Mouse (Mus musculus) neural tube, embryonic 14.5 days (tissue): ENCODE measurements around the gene Sec31a. TPM values are rescaled to one million over a fixed set of nuclear protein-coding genes. Genes with fewer than 3 reads are reported as not detected.
A peak's percentile ranks its signal among the peaks of the same experiment; 100 is the strongest.
"Not testable (repeated sequence)": the region's sequence is repeated elsewhere in the genome, so short reads cannot be mapped to it uniquely, and the experiment has no call there.

Experiments used
- ATAC-seq: fragments of 200-750 bp; cut with Nextera tagmentation; 2 replicates; pipeline ENCODE4 v1.8.0; 2017; ENCODE audit warnings: low read depth, mild to moderate bottlenecking, moderate TSS enrichment, moderate library complexity
- H3K27ac ChIP-seq: fragments of 300-500 bp; sonication (generic); 2 replicates; pipeline ENCODE4 v1.5.1; 2014; ENCODE audit warnings: low read depth, mild to moderate bottlenecking, control low read depth, low read length, moderate library complexity, mixed read lengths
- H3K27me3 ChIP-seq: fragments of 300-500 bp; sonication (generic); 2 replicates; pipeline ENCODE4 v1.6.1; 2014; ENCODE audit warnings: low read length; ENCODE audit not compliant: control insufficient read depth, insufficient read depth
- H3K36me3 ChIP-seq: fragments of 300-500 bp; sonication (generic); 2 replicates; pipeline ENCODE4 v1.6.1; 2014; ENCODE audit warnings: low read length, mixed read lengths; ENCODE audit not compliant: control insufficient read depth, insufficient read depth
- H3K4me1 ChIP-seq: fragments of 300-500 bp; sonication (generic); 2 replicates; pipeline ENCODE4 v1.6.1; 2014; ENCODE audit warnings: low read length; ENCODE audit not compliant: control insufficient read depth, insufficient read depth
- H3K4me2 ChIP-seq: fragments of 300-500 bp; sonication (generic); 2 replicates; pipeline ENCODE4 v1.6.1; 2014; ENCODE audit warnings: mild to moderate bottlenecking, low read depth, low read length, control low read depth
- H3K4me3 ChIP-seq: fragments of 300-500 bp; sonication (generic); 2 replicates; pipeline ENCODE4 v1.5.1; 2014; ENCODE audit warnings: low read depth, low read length, control low read depth, mixed read lengths
- H3K9ac ChIP-seq: fragments of 300-500 bp; sonication (generic); replicated peaks from 2 replicates; pipeline ENCODE4 v1.6.1; 2014; ENCODE audit warnings: low read depth, mild to moderate bottlenecking, control low read depth, low read length, mixed read lengths
- H3K9me3 ChIP-seq: fragments of 300-500 bp; sonication (generic); 2 replicates; pipeline ENCODE4 v1.6.1; 2016; ENCODE audit warnings: low read length; ENCODE audit not compliant: control insufficient read depth
- WGBS: fragments of 180-500 bp; shearing (Covaris S2); extraction: QIAGEN DNeasy Blood & Tissue Kit; methylation state at CpG from one replicate; pipeline ENCODE4 v1.1.7; 2014; 5-methylcytosine and 5-hydroxymethylcytosine counted together
- polyA plus RNA-seq: library from polyadenylated mRNA; unstranded; fragments of >200 nt; fragmentation: Nextera tagmentation; extraction: Ambion mirVana; gene quantifications from 2 replicates; pipeline ENCODE4 v1.2.1, GENCODE M21; 2014

Sec31a gene
- polyA plus RNA-seq, 1 experiment from 2014 or later: 90.2 TPM

DNA sequence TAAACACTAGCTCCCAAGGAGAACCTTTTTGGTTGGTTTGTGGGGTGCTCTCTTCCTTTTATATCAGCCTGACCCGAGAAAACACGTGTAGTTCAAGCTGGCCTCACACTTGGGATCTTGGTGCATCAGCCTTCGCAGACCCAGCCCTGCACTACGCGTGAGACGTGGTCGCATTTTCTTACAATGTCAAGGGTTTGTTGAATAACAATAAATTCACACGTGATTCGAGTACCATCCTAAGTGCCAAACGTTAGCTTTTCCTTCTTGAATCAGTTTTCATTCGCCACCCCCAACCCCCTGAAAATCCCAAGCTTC lies 14.0 kb upstream of the Sec31a start:
- Histone ChIP-seq H3K9ac (peak overlapping the region; percentile 91), H3K27me3 (no peaks in the 10 kb centered on the region), H3K4me2 (peak overlapping the region; percentile 62), H3K9me3 (no peaks in the 10 kb centered on the region), H3K4me3 (peak overlapping the region; percentile 85), H3K4me1 (peaks cover 25% of the 10 kb centered on the region), H3K36me3 (peaks cover 13% of the 10 kb centered on the region; the same call in 1 of the 2 replicates), H3K27ac (peak overlapping the region; percentile 80)
- peak; percentile 4; the same call in 1 of the 2 replicates for ATAC-seq
- 6% methylated on average over 11 of the region's 11 CpGs for WGBS

DNA sequence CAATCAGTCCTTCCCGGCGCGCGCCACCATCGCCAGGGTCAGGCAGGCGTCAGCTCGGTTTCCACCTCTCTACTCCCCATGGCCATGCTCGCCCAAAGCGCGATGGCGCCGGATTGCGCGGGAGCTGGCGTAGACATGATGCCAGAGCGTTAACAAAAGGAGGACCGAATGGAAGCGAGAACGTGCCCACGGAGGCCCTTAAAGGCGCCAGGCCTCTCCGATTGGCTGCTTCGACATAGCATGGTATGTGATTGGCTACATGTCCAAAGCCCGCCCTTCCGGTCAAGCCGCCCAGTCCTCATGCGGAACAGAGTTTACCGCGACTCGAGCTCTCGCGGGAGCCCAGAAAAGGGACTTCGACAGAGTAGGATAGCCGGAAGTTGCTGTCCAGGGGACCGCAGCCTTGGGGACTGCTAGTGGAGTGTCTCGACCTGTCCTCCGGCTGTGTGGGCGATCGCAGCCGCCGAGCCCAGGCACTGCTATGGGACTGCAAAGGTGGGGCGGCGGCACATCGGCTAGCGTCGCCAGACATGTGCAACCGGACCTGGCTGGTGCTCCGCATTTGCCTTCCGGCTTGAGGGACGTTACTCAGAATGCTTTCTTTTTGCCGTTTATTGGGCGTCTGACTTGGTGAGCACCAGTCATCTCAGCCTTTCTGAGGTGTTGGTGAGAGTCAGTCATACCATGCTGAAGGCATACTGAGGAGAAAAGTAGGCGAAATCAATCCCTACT lies 13.5 kb upstream of the Sec31a start:
- no peaks in the 10 kb centered on the region for H3K9me3 ChIP-seq
- 0% methylated on average over 53 of the region's 53 CpGs for WGBS
- H3K36me3 ChIP-seq: peaks cover 15% of the 10 kb centered on the region
- H3K9ac ChIP-seq: peak overlapping the region; percentile 91
- H3K4me3 ChIP-seq: peak overlapping the region; percentile 85
- peaks cover 29% of the 10 kb centered on the region for H3K4me1 ChIP-seq
- H3K27me3 ChIP-seq: no peaks in the 10 kb centered on the region
- peak overlapping the region; percentile 62 for H3K4me2 ChIP-seq
- H3K27ac ChIP-seq: peak overlapping the region; percentile 86
- ATAC-seq: peak; percentile 99

DNA sequence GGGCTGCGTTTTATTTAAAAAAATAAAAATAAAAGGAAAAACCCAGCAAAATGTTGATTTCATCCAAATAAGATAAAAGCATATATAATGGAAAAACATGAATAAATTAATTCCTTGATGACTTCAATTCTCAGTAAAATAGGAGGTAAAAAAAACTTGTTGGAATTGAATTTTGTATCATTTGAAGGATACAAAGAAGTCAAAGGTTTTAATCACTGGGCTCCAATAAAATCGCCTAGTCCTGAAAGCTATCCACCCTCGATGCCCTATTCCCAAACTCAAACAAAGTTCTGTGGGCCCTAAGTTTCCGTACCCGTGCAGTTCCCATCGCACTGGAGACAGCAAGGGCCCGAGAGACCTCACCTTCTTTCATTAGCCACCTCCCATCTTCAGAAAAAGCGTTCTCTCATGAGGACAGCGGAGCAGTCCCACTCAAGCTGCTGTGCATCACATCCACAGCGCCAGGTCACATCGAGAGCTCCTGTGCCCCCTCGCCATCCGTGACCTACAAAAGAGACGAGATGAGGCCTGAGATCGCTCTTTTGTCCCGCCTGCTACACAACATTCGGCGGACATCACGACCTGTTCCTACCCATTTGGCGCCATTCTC lies 12.8 kb upstream of the Sec31a start:
- Histone ChIP-seq H3K4me3 (peak overlapping the region; percentile 85), H3K9ac (peak overlapping the region; percentile 91), H3K4me1 (peaks cover 33% of the 10 kb centered on the region), H3K27ac (peak overlapping the region; percentile 86), H3K27me3 (no peaks in the 10 kb centered on the region), H3K9me3 (no peaks in the 10 kb centered on the region), H3K4me2 (peak overlapping the region; percentile 62), H3K36me3 (peaks cover 21% of the 10 kb centered on the region)
- ATAC-seq: peak; percentile 60
- WGBS: under 1% methylated on average over 20 of the region's 20 CpGs

DNA sequence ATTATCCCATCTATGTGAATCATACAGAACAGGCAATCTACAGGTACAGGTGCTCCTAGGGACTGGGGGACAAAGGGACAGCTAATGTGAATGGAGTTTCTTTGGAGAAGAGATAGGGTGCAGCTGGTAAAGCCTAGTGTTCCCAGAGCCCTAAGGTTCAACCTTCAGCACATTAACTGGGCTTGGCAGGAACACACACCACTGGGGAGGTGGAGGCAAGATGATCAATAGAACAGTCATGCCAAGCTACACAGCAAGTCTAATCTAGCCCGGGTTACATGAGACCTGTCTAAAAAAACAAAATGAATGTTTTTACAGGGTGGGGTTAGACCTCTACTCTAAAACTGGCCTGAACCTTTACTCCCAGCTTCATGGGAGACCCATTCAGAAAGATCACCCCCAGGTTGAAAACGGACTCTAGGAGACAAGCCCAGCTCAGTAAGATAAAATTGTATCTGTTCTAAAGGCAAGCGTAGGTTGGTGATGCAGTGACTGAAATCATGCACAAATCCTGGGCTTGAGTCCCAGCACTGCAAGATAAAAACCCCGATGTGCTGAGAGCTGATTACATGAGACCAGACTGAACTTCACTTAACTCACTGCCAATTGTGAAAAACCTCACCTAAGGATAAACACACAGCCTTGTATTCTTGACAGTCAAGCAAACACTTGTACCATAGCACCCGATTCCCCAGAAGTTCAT lies 12.1 kb upstream of the Sec31a start:
- Histone ChIP-seq H3K9ac (peak overlapping the region; percentile 91), H3K9me3 (no peaks in the 10 kb centered on the region), H3K4me1 (peaks cover 33% of the 10 kb centered on the region), H3K27me3 (no peaks in the 10 kb centered on the region), H3K4me3 (peak overlapping the region; percentile 85), H3K4me2 (peak overlapping the region; percentile 62), H3K36me3 (peaks cover 23% of the 10 kb centered on the region), H3K27ac (no peak overlapping the region)
- ATAC-seq: no peak
- WGBS: 14% methylated on average over 5 of the region's 5 CpGs

DNA sequence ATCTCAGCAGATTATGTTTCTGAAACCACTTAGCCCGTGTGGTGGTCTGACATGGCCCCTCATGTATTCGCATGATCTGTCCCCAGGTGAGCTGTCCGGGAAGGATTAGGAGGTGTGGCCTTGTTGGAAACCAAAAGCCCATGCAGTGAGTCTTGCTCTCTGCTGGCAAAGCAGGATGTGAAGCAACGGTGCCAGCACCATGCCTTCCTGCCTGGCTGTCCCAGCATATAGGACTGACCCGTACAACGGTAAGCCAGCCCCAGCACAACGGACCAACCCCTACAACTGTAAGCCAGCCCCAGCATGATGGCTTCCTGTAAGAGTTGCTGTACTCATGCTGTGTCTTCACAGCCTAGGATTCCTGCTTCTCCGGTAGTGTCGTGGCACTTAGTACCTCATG lies 11.2 kb upstream of the Sec31a start:
- Histone ChIP-seq H3K4me1 (peaks cover 33% of the 10 kb centered on the region), H3K27ac (no peak overlapping the region)
- no peak for ATAC-seq

DNA sequence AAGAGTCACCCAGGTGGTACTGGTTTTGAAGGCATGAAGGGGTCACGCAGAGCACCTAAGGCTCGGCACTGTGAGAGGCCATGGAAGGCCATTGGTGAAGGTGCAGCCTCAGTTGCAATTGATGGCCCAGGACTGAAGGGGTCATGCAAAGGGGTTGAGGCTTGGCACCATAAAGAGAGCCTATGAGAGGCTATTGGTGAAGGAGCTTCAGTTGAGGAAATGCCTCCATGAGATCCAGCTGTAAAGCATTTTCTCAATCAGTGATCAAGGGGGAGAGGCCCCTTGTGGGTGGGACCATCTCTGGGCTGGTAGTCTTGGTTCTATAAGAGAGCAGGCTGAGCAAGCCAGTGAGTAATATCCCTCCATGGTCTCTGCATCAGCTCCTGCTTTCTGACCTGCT lies 9.8 kb upstream of the Sec31a start:
- Histone ChIP-seq H3K36me3 (peaks cover 44% of the 10 kb centered on the region), H3K4me1 (peaks cover 33% of the 10 kb centered on the region)
- H3K4me2 ChIP-seq, H3K4me3 ChIP-seq, H3K9ac ChIP-seq, H3K9me3 ChIP-seq, H3K27me3 ChIP-seq, H3K27ac ChIP-seq, ATAC-seq: not testable (repeated sequence)
- WGBS: 83% methylated on average over 2 of the region's 2 CpGs

More for the DNA sequence above, 11.2 kb upstream of the Sec31a start:
- WGBS: 60% methylated on average over 9 of the region's 9 CpGs
- Histone ChIP-seq H3K36me3 (peaks cover 32% of the 10 kb centered on the region), H3K4me3 (peak overlapping the region; percentile 85), H3K4me2 (peak overlapping the region; percentile 62), H3K9ac (peak overlapping the region; percentile 91), H3K9me3 (no peaks in the 10 kb centered on the region), H3K27me3 (no peaks in the 10 kb centered on the region)

DNA sequence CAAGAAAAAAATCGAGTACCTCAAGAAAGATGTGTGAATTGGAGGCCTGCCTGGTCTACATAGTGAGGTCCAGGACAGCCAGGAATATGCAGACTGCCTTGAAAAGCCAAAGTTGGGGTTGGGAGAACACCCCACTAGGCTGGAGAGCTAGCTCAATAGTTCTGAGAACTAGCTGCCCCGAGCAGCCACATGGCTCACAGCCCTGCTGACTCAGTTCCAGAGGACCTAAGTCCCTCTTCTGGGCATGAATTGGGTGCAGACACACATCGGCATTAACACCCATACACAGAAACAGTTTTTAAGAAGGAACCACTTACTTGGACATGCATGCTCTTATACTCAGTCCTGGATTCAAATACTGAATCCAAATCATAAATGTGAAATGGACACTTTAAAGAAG lies 8.2 kb upstream of the Sec31a start:
- Histone ChIP-seq H3K4me1 (peaks cover 27% of the 10 kb centered on the region), H3K9me3 (no peaks in the 10 kb centered on the region), H3K4me3 (no peak overlapping the region), H3K27ac (no peak overlapping the region), H3K27me3 (no peaks in the 10 kb centered on the region), H3K36me3 (peaks cover 59% of the 10 kb centered on the region), H3K9ac (no peak overlapping the region), H3K4me2 (no peak overlapping the region)
- ATAC-seq: no peak
- 84% methylated on average over 3 of the region's 3 CpGs for WGBS

DNA sequence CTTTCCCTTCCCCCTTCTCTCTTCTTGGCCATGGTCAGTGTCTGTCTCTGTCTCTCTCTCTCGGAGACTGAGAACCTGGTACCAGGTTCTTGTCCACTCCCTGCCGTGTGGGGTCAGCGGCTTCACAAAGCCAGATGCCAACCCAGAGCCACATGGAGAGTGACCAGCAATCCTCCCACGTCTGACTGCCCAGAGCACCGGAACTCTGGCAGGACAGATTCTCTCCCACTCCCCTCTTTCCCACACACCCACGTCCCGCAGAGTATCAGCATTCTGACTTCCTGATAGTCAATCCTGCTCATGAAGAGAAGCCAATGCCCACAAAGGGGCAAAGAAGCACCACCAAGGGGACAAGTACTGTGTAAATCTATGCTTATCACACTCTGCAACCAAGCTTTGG lies 7.6 kb upstream of the Sec31a start:
- Histone ChIP-seq H3K4me2 (no peak overlapping the region), H3K36me3 (peaks cover 65% of the 10 kb centered on the region), H3K27me3 (no peaks in the 10 kb centered on the region), H3K9me3 (no peaks in the 10 kb centered on the region), H3K9ac (no peak overlapping the region), H3K27ac (no peak overlapping the region), H3K4me1 (peaks cover 27% of the 10 kb centered on the region), H3K4me3 (no peak overlapping the region)
- 83% methylated on average over 7 of the region's 7 CpGs for WGBS
- no peak for ATAC-seq

DNA sequence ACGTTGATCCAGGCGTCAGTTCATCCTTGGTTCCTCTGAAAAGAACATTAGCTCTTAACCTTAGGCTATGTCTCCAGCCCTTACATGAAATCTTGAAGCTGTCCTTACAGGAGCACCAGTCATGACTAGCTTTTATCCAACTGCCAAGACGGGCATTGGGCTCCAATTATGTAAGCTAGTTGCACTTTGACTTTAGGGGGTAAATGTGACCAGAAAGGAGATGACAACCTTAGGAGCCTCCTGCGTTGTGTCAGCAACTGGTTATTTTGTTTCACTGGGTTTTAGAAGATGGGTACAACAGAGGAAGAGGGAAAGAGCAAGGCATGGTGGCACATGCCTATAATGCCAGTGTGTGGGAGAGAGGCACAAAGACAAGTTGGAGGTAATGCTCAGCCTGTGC lies 2.8 kb upstream of the Sec31a start:
- H3K27ac ChIP-seq: no peak overlapping the region
- H3K9me3 ChIP-seq: no peaks in the 10 kb centered on the region
- H3K27me3 ChIP-seq: no peaks in the 10 kb centered on the region
- H3K4me2 ChIP-seq: no peak overlapping the region
- peaks cover 48% of the 10 kb centered on the region for H3K36me3 ChIP-seq
- peaks cover 19% of the 10 kb centered on the region for H3K4me1 ChIP-seq
- H3K4me3 ChIP-seq: no peak overlapping the region
- WGBS: 77% methylated on average over 4 of the region's 4 CpGs
- no peak overlapping the region for H3K9ac ChIP-seq
- ATAC-seq: no peak
